Mouse (Mus musculus): ENCODE results near the gene Olfr291. TPM values are rescaled to one million over a fixed set of nuclear protein-coding genes. Genes with fewer than 3 reads are reported as not detected.

The Olfr291 gene
- total RNA-seq (2018; cell fraction: chromatin; rRNA removed): not detected
- not detected for total RNA-seq (2018; cell fraction: cytosol; rRNA removed)
- not detected for total RNA-seq (2018; cell fraction: nucleus; rRNA removed)
- polyA plus RNA-seq (2018): not detected in 3 replicates

- Histone ChIP-seq H3K4me3 (ENCODE audit: inconsistent target) (no peak within 1 kb of the TSS), H3K27ac (no peak within 1 kb of the TSS)
- WGBS (ENCODE audit: missing documents): 89% methylated on average over 2 of the region's 2 CpGs
Measured at GRCm38 (mm10) chr7:84853253-84853652, at the start of gene Olfr291. Gene Olfr291 (plus strand): TSS chr7:84853553.

GRCm38 (mm10) chr7:84805224-84805623, 48.1 kb upstream of the Olfr291 start:
- WGBS (ENCODE audit: missing documents): 59% methylated on average over 1 of the region's 1 CpGs
- H3K36me3 ChIP-seq (ENCODE audit: inconsistent target): no peaks in the 10 kb centered on the region
- H3K4me3 ChIP-seq (ENCODE audit: inconsistent target): no peak overlapping the region
- H3K27ac ChIP-seq: no peak overlapping the region
- no peaks in the 10 kb centered on the region for H3K79me2 ChIP-seq (ENCODE audit: inconsistent target)

More at GRCm38 (mm10) chr7:84853253-84853652, at the start of gene Olfr291:
- Histone ChIP-seq H3K36me3 (ENCODE audit: inconsistent target) (no peaks in the 10 kb centered on the region), H3K79me2 (ENCODE audit: inconsistent target) (no peaks in the 10 kb centered on the region)

GRCm38 (mm10) chr7:84806159-84806558, 47.2 kb upstream of the Olfr291 start:
- Histone ChIP-seq H3K36me3 (ENCODE audit: inconsistent target) (no peaks in the 10 kb centered on the region), H3K79me2 (ENCODE audit: inconsistent target) (no peaks in the 10 kb centered on the region), H3K4me3 (ENCODE audit: inconsistent target) (no peak overlapping the region), H3K27ac (no peak overlapping the region)
- WGBS (ENCODE audit: missing documents): 69% methylated on average over 4 of the region's 4 CpGs

GRCm38 (mm10) chr7:84884530-84884929, 31.2 kb downstream of the Olfr291 start:
- no CpG with 5 or more reads among the region's 1 CpGs for WGBS (ENCODE audit: missing documents)
- Histone ChIP-seq H3K4me3 (ENCODE audit: inconsistent target) (no peak overlapping the region), H3K27ac (no peak overlapping the region), H3K36me3 (ENCODE audit: inconsistent target) (no peaks in the 10 kb centered on the region), H3K79me2 (ENCODE audit: inconsistent target) (no peaks in the 10 kb centered on the region)

Other genes with a start within 250 kb of the Olfr291 start
- gene Fah, start 246.8 kb upstream of the Olfr291 start, polyA plus RNA-seq (2018): 1.2 to 3.5 TPM (median 1.3 TPM) in 3 replicates
- 74.4 to 111 TPM (median 77.4 TPM) in 3 replicates for gene Zfand6, start 163.6 kb upstream of the Olfr291 start, polyA plus RNA-seq (2018)
- gene Vmn2r65, start 110.6 kb downstream of the Olfr291 start, polyA plus RNA-seq (2018): not detected in 3 replicates
- not detected in 3 replicates for gene Vmn2r66, start 158.7 kb downstream of the Olfr291 start, polyA plus RNA-seq (2018)